Mouse (Mus musculus): ENCODE data around the gene Pced1b. TPM values are rescaled to one million over a fixed set of nuclear protein-coding genes. Genes with fewer than 3 reads are reported as not detected.

Pced1b gene
- total and polyA plus RNA-seq, 3 experiments = 6.6 to 36.5 TPM; not detected in 1

GRCm38 (mm10) chr15:97379489-97380304, 132.8 kb downstream of the Pced1b start (continued):
- TF ChIP-seq NRF1 (IDR thresholded peaks at IDR 0.05; ENCODE audit: insufficient read depth, low read depth, low read length, poor library complexity, severe bottlenecking) (no peak), ZMIZ1 (IDR thresholded peaks at IDR 0.05; ENCODE audit: low read depth, low read length) (no peak), ELF1 (IDR thresholded peaks at IDR 0.05; ENCODE audit: low read depth, low read length) (0 out of 2 replicates have a peak, but pooled peaks have one; percentile 0), RAD21 (IDR thresholded peaks at IDR 0.05; ENCODE audit: low read depth, low read length) (no peak), KAT2A (conservative IDR thresholded peaks at IDR 0.05; ENCODE audit: low read depth, low read length) (no peak), TAL1 (IDR thresholded peaks at IDR 0.05; ENCODE audit: low read length) (peak; percentile 100), MAX (IDR thresholded peaks at IDR 0.05; ENCODE audit: low read length) (no peak), POLR2A (IDR thresholded peaks at IDR 0.05; ENCODE audit: control insufficient read depth in 1 of 2, insufficient read depth in 1 of 2, low read depth in 1 of 2, low read length in 2 of 2, poor library complexity in 1 of 2) (0 out of 4 replicates have a peak, but pooled peaks of 1 of the 2 experiments have one; percentile 33), MXI1 (IDR thresholded peaks at IDR 0.05; ENCODE audit: low read depth, low read length) (peak; percentile 36; the same call in 1 of the 2 replicates), MEF2A (IDR thresholded peaks at IDR 0.05; ENCODE audit: extremely low read depth, insufficient replicate concordance, low read depth, low read length, poor library complexity, severe bottlenecking) (no peak; the same call in 1 of the 2 replicates)

- no peak for DNase-seq (ENCODE audit: low read depth, low spot score)
- H3K27me3 ChIP-seq (ENCODE audit: control insufficient read depth in 1 of 2, insufficient read depth in 2 of 2, low read length in 2 of 2) = no peaks in the 10 kb centered on the region
- H3K4me1 ChIP-seq (ENCODE audit: control insufficient read depth in 1 of 2, insufficient read depth in 2 of 2, low read length in 2 of 2) = peaks cover 0 to 12% of the 10 kb centered on the region in 2 experiments; a peak in 1 of 4 replicates
- no peak overlapping the region for H3K4me3 ChIP-seq (ENCODE audit: control insufficient read depth in 1 of 2, insufficient read depth in 1 of 2, low read depth in 2 of 2, low read length in 2 of 2)
- H3K9me3 ChIP-seq (replicated peaks; ENCODE audit: insufficient read depth, low read length) = no peaks in the 10 kb centered on the region
- no peak for TF ChIP-seq POLR2AphosphoS2 (IDR thresholded peaks at IDR 0.05; ENCODE audit: low read length)
- TF ChIP-seq TAL1 (IDR thresholded peaks at IDR 0.05; ENCODE audit: low read length) = no peak
- TF ChIP-seq CHD1 (IDR thresholded peaks at IDR 0.05; ENCODE audit: low read depth, low read length) = no peak
- no peak for TF ChIP-seq MAFK (IDR thresholded peaks at IDR 0.05; ENCODE audit: borderline replicate concordance, low read depth, low read length)
- TF ChIP-seq RCOR1 (IDR thresholded peaks at IDR 0.05; ENCODE audit: low read depth, low read length) = no peak
- TF ChIP-seq MYC (IDR thresholded peaks at IDR 0.05; ENCODE audit: low read depth, low read length) = no peak
- TF ChIP-seq TCF12 (IDR thresholded peaks at IDR 0.05; ENCODE audit: low read depth, low read length) = no peak
- no peak for TF ChIP-seq GATA1 (IDR thresholded peaks at IDR 0.05; ENCODE audit: low read depth, low read length)
- TF ChIP-seq RAD21 (IDR thresholded peaks at IDR 0.05; ENCODE audit: low read depth, low read length) = no peak
- no peak for TF ChIP-seq USF2 (IDR thresholded peaks at IDR 0.05; ENCODE audit: borderline replicate concordance in 1 of 2, insufficient read depth in 1 of 2, low read depth in 1 of 2, low read length in 2 of 2)
- TF ChIP-seq NRF1 (IDR thresholded peaks at IDR 0.05; ENCODE audit: insufficient read depth, low read depth, low read length, poor library complexity, severe bottlenecking) = no peak
- no peak for TF ChIP-seq GABPA (IDR thresholded peaks at IDR 0.05; ENCODE audit: low read depth, low read length)
- no peak for TF ChIP-seq ZC3H11A (IDR thresholded peaks at IDR 0.05; ENCODE audit: low read depth, low read length)
- no peak for TF ChIP-seq JUND (IDR thresholded peaks at IDR 0.05; ENCODE audit: low read depth, low read length)
- no peak for TF ChIP-seq MAX (IDR thresholded peaks at IDR 0.05; ENCODE audit: low read length)
- TF ChIP-seq POLR2A (IDR thresholded peaks at IDR 0.05; ENCODE audit: control insufficient read depth in 1 of 2, insufficient read depth in 1 of 2, low read depth in 1 of 2, low read length in 2 of 2, poor library complexity in 1 of 2) = no peak
- no peak for TF ChIP-seq KAT2A (conservative IDR thresholded peaks at IDR 0.05; ENCODE audit: low read depth, low read length)
- TF ChIP-seq BHLHE40 (IDR thresholded peaks at IDR 0.05; ENCODE audit: borderline replicate concordance, low read depth, low read length) = no peak
- TF ChIP-seq EP300 (IDR thresholded peaks at IDR 0.05; ENCODE audit: low read depth in 1 of 2, low read length in 2 of 2) = no peak
- no peak for TF ChIP-seq HCFC1 (IDR thresholded peaks at IDR 0.05; ENCODE audit: low read depth, low read length)
- peaks cover 0 to 15% of the 10 kb centered on the region in 2 experiments; a peak in 3 of 4 replicates for H3K36me3 ChIP-seq (ENCODE audit: control insufficient read depth in 1 of 2, insufficient read depth in 2 of 2, low read length in 2 of 2)
- no peak overlapping the region for H3K27ac ChIP-seq (ENCODE audit: control insufficient read depth, low read depth, low read length)
- no peaks in the 10 kb centered on the region for H3K79me2 ChIP-seq (ENCODE audit: control insufficient read depth, insufficient read depth, low read length, poor library complexity)
- H3K9ac ChIP-seq (ENCODE audit: control insufficient read depth, low read depth, low read length, poor library complexity, severe bottlenecking) = no peak overlapping the region
These were observed 135.7 kb downstream of the Pced1b start for GRCm38 (mm10) chr15:97382567-97382966.
